Mouse (Mus musculus) duodenum, adult 2 months (tissue): ENCODE results near the gene Olfr670. TPM values are rescaled to one million over a fixed set of nuclear protein-coding genes. Genes with fewer than 3 reads are reported as not detected.

Experiments
- polyA plus RNA-seq: library from polyadenylated mRNA; depleted of rRNA; stranded (reverse); fragments of >200 nt; gene quantifications from 2 replicates; pipeline ENCODE4 v1.2.3, GENCODE M21; 2012; ENCODE audit warnings: low replicate concordance; rRNA removed

Gene Olfr670
- polyA plus RNA-seq: not detected in 2 replicates

GRCm38 (mm10) chr7:104962520-104962919, at the start of gene Olfr670:
Olfr670 (minus strand) TSS chr7:104962620.

DNA sequence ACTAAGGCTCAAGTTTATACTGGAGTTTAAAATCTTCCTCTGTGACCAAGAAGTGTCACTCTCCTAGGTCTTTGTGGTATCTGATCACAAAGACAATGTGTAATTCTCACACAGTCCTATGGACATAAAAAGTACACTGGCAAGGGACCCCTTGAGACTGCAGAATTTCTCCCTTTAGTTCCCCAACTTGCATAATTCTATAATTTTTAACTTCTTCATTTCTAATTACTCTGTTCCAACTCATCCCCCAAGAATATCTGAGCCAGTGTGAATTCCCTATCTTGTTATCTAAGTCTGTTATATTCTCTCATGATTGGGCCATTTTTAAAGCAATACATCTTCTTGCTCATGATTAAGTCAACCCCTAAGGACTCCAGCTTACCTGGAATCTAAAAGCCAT, 39.5 kb upstream of the Olfr670 start, which contains the start of gene Olfr672:
TSS of gene Olfr672 (minus strand) at position 101 of the 400 bp plus-strand sequence.

DNA sequence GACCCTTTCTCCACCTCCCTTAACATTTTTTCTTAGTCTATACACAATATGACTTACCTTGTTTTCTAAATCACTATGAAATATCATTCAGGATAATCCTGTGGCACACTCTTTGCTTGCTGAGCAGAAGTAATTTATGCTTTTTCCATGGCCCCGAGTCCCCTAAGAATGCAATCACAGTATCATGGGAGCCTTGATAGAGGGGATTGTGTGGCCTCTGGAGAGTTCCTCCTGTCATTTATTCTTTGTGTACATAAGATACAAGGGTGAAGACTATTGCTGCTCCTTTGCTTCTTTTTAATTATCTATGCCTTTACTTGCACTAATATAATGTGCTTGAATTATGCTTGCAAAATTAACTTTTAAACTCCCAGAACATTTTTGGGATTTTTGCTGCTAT, 16.6 kb upstream of the Olfr670 start, which contains the start of gene Olfr671:
TSS of gene Olfr671 (minus strand) at position 101 of the 400 bp plus-strand sequence.

DNA sequence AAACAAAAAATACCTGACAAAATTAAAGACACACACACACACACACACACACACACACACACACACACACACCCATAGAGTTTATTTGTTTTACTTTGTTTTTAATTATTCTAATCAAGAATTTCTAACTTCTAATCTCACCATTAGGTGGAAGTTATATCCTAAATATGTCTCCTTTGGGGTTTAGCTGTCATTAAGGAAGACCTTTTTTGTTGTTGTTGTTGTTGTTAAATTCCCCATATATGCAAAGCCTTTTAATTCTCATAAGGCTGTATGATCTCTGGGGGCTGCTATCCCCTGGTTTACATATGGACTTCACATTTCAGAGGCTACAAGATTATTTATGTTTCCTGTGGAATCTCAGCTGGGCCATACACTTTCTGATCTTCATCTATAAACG, 28.5 kb downstream of the Olfr670 start, which contains the start of gene Olfr669:
TSS of gene Olfr669 (plus strand) at position 301 of the 400 bp plus-strand sequence.

GRCm38 (mm10) chr7:104927957-104928356, 34.5 kb downstream of the Olfr670 start, which contains the start of gene Olfr668:
Olfr668 (minus strand) TSS chr7:104928057.

GRCm38 (mm10) chr7:104921382-104921781, 41.0 kb downstream of the Olfr670 start, which contains the start of gene Olfr667:
Olfr667 (minus strand) TSS chr7:104921482.

Other genes starting within 250 kb of the Olfr670 start
- not detected in 2 replicates for gene Usp17le, start 185.2 kb downstream of the Olfr670 start, polyA plus RNA-seq
- not detected in 2 replicates for gene Usp17lb, start 120.0 kb downstream of the Olfr670 start, polyA plus RNA-seq
- gene Usp17la, start 105.6 kb downstream of the Olfr670 start, polyA plus RNA-seq: not detected in 2 replicates
- gene Olfr665, start 84.6 kb downstream of the Olfr670 start, polyA plus RNA-seq: not detected in 2 replicates
- gene Olfr666, start 66.7 kb downstream of the Olfr670 start, polyA plus RNA-seq: not detected in 2 replicates
- gene Olfr667, start 41.1 kb downstream of the Olfr670 start, polyA plus RNA-seq: not detected in 2 replicates
- not detected in 2 replicates for gene Olfr668, start 34.6 kb downstream of the Olfr670 start, polyA plus RNA-seq
- gene Olfr669, start 28.4 kb downstream of the Olfr670 start, polyA plus RNA-seq: not detected in 2 replicates
- not detected in 2 replicates for gene Olfr671, start 16.5 kb upstream of the Olfr670 start, polyA plus RNA-seq
- not detected in 2 replicates for gene Olfr672, start 39.4 kb upstream of the Olfr670 start, polyA plus RNA-seq
- gene Olfr675, start 65.8 kb upstream of the Olfr670 start, polyA plus RNA-seq: not detected in 2 replicates
- gene Olfr676, start 70.1 kb upstream of the Olfr670 start, polyA plus RNA-seq: not detected in 2 replicates
- gene Olfr677, start 88.8 kb upstream of the Olfr670 start, polyA plus RNA-seq: not detected in 2 replicates
- gene Olfr678, start 101.9 kb upstream of the Olfr670 start, polyA plus RNA-seq: not detected in 2 replicates
- gene Olfr679, start 118.6 kb upstream of the Olfr670 start, polyA plus RNA-seq: not detected in 2 replicates
- gene Olfr680-ps1, start 130.2 kb upstream of the Olfr670 start, polyA plus RNA-seq: not detected in 2 replicates
- not detected in 2 replicates for gene Olfr681, start 154.2 kb upstream of the Olfr670 start, polyA plus RNA-seq
- not detected in 2 replicates for gene Olfr683, start 184.4 kb upstream of the Olfr670 start, polyA plus RNA-seq
- gene Olfr684, start 201.0 kb upstream of the Olfr670 start, polyA plus RNA-seq: not detected in 2 replicates
- gene Olfr685, start 223.4 kb upstream of the Olfr670 start, polyA plus RNA-seq: not detected in 2 replicates
- gene Olfr686, start 244.9 kb upstream of the Olfr670 start, polyA plus RNA-seq: not detected in 2 replicates